Mouse (Mus musculus) thymus, adult 2 months (tissue): ENCODE data around the gene March11.

Experiments
- CTCF ChIP-seq: fragments of 200-500 bp; IDR thresholded peaks from 2 replicates; pipeline ENCODE4 v1.5.1; 2012; ENCODE audit warnings: mild to moderate bottlenecking, control low read depth, low read length, moderate library complexity, borderline replicate concordance; ENCODE audit not compliant: control insufficient read depth, poor library complexity, insufficient read depth; ENCODE audit errors: extremely low read depth
- POLR2A ChIP-seq: fragments of 200-500 bp; IDR thresholded peaks from 2 replicates; pipeline ENCODE4 v1.6.1; 2012; ENCODE audit warnings: mild to moderate bottlenecking, low read length, control low read depth, moderate library complexity; ENCODE audit not compliant: control insufficient read depth, poor library complexity, insufficient read depth; ENCODE audit errors: extremely low read depth

- TF ChIP-seq POLR2A (no peak), CTCF (no peak)
Observed at GRCm38 (mm10) chr15:26374946-26375345, 66.1 kb downstream of the March11 start.
